Mouse (Mus musculus) ES-Bruce4 (cell line): ENCODE data around the gene Ldhd.

Experiments
- CTCF ChIP-seq: IDR thresholded peaks from one replicate; pipeline ENCODE4 v1.8.1; 2011; ENCODE audit warnings: low read depth, low read length
- POLR2A ChIP-seq: IDR thresholded peaks from one replicate; pipeline ENCODE4 v1.8.1; 2011; ENCODE audit warnings: low read length; ENCODE audit not compliant: insufficient read depth

- TF ChIP-seq CTCF (no peak), POLR2A (no peak)
These were observed 27.2 kb upstream of the Ldhd start for GRCm38 (mm10) chr8:111657312-111657854.
